Mouse (Mus musculus) layer of hippocampus, postnatal 25 days (tissue): ENCODE results near the gene Cbx2. TPM values are rescaled to one million over a fixed set of nuclear protein-coding genes. Genes with fewer than 3 reads are reported as not detected.
A peak's percentile ranks its signal among the peaks of the same experiment; 100 is the strongest.

Source experiments
- DNase-seq, 2 experiments: peaks; one replicate each; pipeline ENCODE4 v3.0.0; 2022; ENCODE audit warnings: mixed read lengths in 2 of 2, low spot score in 1 of 2; ENCODE audit errors: extremely low spot score in 1 of 2
- total RNA-seq, 2 experiments: library from RNA; stranded (reverse); gene quantifications; 2 replicates each; pipeline ENCODE4 v1.2.3; 2021

Gene Cbx2
- total RNA-seq, 2 experiments from 2014 or later, result 4.0 to 4.4 TPM

DNA sequence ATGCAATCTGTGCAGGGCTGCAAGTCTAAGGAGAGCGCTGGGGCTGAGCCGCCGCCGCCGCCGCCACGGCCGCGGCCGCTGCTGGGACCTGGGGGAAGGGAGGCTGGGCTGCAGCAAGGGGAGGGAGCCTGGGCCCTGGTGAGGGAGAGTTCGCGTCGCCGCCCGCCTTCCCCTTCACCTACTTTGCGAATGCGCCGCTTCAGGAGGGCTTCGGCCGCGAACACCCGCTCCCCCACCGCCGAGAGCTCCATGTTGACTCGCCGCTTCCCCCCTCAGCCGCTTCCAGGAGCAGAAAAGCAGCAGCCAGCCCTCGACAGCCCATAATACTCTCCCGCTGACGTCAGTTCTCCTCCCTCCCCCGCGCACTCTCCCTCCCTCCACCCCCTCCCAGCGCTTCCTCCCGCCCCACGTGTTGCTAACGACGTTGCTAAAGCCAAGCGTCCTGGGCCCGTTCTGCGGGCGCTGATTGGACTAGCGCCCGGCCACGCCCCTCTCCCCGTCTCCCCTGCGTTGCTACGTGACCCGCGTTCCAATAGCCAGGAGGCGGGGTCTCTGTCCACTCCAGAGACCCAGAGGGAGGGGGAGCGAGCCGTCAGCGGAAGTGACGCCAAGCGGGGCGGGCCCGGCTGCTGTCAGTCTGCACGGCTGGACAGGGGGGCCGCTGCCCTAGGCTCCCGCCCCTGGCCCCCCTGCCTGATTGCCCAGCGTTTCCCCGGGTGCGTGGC is 18.0 kb downstream of the Cbx2 start, which contains the start of gene Cbx8:
TSS of gene Cbx8 (minus strand) at position 370 of the 725 bp plus-strand sequence.
- peak; percentile 96 to 97 for DNase-seq

DNA sequence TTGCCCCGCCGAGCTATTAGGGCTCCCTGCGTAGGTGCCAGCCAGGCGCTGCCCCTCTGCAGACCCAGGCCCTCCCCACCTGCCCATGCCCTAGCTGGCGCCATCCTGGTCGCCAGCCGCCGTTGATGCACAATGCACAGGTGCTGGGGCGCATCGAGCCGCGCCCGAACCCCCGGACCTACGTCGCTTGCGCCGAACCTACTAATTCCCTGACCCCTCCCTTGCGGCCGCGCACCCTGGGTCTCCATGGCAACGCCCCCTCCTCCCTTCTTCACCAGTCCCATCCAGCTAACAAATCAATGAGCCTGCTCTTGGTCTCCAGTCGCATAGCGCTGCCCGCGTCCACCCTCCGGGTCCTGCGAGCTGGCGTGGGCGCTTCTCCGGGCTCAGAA is 18.6 kb downstream of the Cbx2 start:
- no peak for DNase-seq

DNA sequence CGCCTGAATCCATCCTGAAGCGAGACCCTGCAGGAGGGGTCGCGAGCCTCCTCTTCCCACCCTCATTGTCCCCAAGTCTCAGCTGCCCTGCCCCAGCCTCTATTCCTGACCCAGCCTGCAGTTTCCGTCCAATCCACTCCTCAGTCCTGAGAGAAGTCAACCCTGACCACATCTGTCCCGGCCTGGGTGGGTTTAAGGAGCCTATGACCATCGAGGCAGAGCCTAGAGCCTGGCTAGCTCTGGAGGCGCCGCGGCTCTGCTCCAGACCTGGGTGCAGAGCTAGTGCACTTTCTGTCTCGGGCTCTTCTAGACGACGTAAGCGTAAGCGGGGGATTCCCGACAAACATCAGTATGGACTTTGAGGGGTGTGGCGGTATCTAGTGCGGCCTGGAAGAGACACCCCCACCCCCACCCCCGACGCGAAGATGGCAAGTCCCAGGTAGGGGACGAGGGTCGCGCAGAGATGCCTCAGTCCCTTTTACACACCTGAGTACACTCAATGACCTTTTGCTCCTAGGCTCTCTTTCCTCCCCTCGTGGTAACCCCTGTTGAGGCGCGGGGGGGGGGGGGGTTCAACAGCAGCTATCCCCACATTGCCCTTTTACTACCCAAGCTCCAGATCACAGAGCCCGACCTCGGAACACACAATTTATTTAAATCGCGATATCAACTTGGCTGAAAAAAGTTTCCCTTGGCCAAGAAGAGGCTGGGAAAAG is 19.1 kb downstream of the Cbx2 start:
- DNase-seq, result no peak

DNA sequence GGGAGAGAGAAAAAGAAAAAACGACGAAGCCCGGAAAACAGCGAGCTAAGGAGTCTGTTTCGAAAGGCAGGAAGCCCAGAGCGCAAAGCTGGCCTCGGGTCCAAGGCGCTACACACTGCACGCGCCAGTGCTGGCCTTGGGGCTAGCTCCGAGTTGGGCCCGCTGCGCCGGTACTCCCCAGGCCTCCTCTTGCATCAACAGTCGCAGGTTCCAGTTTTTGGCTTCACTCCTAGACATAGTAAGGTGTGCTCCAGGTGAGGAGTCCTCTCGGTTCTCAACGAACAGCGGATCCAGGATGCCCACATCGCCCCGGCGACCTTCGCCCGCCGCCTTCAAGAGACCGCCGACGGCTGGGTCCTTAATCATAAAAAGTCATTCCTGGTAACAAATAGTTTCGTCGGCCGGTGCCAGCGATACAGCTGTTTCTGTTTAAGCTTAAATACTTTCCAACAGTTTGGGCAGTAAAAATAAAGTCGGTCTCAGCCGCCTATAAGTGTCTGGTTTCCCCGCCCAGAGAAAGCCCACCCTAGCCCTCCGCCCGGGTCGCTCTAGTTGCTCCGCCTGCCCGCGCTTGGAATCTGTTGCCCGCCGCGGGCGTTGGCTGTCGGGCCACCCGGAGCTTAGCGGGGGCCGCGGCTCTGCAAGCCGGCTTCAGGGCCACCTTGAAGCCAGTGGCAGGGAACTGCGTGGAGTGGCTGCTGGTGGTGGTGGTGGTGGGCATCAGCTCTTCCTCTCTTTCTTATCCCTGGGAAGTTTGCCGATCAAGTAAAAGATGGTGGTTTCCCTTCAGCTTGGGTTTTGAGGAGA is 19.9 kb downstream of the Cbx2 start:
- no peak for DNase-seq

DNA sequence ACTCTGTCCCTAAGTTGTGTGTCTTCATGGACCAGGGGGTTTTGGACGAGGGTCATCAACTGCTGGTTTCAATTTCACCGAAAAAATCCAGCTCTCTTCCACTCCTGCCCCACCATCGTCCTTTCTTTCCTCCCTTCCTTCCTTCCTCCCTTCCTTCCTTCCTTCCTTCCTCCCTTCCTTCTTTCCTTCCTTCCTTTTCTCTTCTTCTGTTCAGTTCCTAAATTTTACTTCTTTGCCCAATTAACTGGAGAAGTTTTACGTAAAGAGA is 20.4 kb downstream of the Cbx2 start:
- no peak for DNase-seq

DNA sequence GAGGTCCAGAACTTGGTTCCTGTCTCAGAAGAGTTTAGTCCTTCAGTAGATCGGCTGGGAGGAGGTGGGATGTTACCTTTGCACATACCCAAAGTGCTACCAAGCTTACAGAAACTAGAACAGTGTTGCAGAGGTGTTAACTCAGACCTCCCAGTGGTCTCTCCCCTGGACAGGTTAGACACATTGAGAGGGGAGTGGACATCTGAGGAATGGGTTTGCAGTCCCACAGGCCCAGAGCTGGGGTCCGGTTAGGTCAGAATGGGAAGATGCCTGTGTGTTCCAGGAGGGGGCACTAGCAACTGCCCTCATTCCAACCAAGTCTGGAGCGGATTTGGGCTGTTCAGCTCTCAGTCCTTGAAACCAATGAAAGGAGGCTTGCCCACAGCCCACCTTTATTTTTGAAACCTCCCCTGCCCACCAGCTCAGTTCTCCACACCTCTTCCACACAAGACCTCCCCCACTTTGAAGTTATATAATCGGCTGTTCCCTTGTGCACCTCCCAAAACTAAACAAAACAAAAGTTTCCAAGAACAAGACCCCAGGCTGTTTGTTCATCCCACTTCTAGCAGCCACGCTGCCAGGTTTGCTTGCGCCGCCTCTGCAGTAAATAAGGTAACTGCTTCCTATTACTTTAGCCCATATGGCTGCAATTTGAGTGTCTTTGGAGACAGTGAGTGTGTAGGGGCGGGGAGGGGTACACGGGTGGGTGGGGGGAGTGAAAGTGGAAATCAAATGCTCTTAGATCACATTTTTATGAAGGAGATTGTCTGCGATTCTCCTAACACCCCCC is 21.2 kb downstream of the Cbx2 start:
- DNase-seq, result no peak

DNA sequence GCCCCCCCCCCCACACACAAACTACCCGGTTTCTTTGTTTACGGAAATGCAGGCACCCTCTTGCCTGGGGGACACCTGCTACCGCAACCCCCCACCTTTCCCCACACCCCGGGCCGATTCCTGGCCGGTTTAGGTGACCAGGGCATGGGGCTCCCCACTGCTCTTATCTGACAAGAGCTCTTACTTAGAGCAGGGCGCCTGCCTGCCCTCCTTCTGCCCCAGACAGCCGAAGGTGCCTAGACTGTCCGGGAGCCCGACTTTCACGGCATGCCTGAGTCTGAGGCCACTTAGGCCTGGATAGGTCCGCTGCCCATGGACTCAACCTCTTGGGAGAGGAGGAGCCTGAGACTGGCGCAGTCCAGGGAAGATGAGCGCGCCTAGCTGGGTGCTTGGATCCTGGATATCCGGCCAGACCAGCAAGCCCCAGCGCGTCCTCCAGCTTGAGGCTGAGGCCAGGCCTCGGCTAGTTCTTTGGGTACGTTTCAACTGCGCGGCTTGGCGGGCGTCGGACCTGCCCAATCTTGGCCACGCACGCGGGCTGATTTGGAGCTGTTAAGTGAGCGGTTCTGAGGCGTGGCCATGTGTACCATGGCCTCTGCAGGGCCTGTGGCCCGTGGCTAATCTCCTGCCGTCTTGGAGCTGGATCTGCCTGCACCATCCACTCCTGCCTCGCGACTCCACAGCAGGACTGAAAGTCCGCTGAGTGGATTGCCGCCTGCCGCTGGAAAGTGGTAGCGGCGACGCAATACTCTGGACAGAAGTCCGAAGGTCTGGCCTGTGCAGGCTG is 22.0 kb downstream of the Cbx2 start:
- DNase-seq, result no peak

DNA sequence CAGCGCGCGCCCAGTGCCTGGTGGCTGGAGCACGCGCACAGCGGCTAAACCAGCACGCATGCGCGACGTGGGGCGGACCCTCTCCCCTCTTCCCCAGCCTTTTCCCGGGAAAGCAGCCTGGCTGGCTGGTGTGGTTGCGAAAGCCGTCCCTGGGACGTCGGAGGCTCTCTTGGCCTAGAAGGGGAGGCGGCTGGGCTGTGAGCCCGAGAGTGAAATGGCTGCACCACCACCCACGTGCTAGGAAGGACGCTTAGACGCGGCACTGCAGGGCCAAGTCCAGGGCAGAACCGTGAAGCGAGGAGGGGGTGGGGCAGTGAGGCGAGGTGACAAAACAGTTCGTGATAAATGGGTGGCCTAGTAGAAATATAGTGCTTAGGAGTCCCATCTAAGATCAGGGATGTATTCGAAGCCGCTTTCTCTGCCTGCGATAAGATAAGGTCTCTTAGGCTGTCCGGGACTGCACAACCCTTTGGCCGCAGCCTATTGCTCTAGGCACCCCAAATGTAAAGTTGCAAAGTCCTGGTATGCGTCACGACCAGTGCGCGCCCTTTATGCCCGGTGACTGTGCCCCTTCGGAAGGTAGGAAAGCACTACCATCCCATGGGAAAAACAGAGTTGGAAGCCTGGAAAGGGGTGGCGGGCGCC is 24.0 kb downstream of the Cbx2 start:
- DNase-seq, result no peak

DNA sequence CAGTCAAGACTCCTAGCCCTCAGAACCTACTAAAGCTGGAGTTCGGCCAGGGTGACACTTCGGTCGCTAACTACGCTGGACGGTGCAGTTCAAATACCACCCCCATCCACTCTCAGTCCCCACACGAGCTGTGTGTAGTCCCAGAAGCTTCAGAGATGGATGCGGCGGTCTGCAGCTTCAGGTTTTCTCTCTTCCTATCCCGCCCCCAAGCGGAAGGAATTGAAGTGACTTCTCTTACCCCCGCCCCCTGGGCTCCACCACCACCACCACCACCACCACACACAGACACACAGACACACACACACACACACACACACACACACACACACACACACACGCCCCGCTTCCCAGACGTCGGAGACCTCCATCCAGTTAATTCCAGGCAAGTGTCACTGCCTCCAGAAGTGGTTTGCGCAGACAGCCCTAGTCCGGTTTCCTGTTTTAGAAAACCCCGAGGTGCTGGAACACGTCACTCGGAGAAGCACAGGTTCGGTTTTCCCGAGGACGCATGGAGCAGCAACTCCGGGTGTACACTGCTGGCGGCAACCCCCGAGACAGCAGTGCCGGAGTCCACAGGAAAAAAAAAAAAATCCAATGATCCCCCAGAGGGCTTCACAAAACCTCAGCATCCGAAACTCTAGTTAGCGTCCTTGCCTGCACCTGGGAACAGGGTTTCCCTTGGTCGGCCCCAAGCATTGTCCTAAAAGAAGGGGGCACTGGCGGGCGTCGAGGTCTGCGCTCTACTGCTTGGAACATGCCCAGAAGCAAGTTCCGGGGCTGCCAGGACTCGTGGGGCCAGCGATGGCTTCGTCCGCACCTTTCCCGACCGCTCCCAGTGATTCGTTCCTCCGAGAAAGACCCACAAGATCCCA is 24.7 kb downstream of the Cbx2 start:
- no peak for DNase-seq

DNA sequence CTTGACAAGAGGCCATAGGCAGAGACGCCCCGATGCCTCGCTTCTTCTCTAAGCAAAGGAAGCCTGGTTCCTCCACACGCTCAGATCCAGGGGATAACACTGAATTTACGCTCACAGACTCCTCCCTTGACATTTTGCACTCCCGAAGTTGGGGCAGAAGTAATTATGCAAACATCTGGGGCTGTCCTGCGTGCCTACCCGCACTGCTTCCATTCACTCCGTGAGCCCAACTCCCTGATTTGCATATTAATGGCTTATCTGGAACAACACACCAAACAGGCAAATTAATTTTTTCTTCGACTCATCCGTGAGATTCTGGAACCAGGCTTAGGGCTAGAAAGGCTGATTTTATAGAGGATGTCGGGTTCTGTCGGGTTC is 25.4 kb downstream of the Cbx2 start:
- DNase-seq, result no peak

DNA sequence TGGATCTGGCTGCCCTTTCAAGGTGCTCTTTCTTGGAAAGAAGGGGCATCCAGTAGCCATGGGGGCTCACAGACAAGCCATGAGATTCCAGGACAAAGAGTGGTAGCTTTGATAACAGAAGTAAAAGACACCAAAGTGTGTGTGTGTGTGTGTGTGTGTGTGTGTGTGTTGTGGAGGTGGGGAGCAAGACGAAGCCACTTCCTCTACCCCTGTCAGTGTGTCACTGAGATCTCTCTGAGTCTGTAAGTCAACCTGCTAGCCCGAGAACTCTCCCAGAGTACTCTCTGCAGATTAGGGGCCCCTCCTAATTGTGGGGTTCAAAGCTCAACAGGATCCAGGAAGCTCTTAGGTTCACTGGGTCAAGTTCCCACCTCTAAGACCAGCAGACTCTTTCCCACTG is 27.6 kb downstream of the Cbx2 start:
- DNase-seq, result no peak

DNA sequence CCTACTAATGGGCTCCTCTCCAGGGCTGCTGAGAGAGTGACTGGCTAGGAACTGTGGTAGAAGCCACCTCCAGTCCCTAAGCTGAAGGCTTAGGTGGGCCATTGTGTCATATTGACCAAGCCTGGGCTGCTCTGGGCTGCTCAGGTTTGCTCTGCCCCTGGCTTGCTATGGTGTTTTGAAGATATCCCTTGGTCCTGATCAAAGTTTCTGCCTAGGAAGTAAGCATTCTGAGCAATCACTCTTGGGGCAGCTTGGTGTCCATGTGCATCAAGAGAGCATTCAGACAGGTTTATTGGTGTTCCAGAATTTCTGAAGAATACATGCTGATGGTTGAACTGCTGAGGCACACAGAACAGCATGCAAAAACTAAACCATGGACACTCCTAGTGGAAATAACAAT is 28.7 kb downstream of the Cbx2 start:
- no peak for DNase-seq

DNA sequence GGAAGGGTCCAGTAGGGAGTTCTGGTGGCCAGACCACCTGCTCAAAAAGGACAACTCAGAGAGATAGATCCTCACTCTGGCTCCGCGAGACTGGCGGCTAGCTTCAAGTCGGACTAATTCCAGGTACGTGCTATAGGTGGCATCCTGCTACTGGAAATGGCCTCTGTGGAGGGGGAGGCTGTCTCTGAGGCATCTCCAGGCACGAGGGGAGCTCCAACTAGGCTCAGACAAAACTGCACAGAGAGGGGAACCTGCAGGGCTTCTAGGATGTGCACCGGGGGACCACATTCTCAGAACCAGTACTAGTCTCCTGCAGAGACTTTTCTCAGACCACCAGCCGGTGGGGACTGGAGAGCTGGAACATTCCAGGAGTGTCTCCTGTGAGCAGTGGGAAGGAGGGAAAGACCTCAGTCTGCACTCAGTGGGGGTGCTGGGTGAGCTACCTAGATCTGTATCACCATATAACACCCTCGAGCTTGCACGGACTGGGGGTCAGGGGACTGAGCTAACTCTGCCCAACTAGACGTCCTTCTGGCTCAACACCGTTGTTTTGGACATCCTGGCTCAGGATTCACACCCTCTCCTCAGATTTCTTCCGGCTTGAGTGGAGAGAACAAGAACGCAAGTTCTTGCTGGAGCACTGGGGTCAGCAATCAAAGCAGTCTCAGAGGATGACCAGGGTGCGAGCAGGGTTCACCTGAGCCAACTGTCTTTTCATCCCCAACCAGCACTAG is 29.3 kb downstream of the Cbx2 start:
- DNase-seq, result peak in 1 of 2 experiments; percentile 19

DNA sequence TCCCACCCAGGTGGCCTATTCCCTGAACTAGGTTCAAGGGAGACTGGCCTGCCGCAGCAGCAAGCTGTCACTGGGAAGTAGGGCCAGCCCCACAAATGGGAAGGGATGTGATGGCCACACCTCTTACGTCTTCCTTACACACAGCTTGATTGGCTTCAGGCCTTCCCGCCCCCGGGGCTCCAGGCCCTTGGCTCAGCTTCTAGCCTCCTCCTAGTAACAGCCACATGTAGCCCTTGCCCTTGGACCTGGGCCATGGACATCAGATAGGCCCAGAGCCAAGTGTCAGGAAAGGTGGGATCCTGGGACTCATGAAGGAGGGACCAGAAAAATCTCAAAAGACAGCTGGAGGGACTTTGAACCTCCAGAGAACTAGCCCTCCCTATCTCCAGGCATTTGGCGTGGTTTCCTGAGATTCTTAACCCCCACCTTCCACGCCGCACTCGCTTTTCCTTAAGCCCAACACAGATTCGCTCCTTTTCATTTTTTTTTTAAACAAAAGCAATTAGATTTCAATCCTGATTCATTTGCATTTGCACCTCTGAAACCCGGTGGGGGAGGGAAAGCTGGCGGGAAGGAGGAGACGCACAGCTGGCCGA is 30.0 kb downstream of the Cbx2 start:
- DNase-seq, result no peak

DNA sequence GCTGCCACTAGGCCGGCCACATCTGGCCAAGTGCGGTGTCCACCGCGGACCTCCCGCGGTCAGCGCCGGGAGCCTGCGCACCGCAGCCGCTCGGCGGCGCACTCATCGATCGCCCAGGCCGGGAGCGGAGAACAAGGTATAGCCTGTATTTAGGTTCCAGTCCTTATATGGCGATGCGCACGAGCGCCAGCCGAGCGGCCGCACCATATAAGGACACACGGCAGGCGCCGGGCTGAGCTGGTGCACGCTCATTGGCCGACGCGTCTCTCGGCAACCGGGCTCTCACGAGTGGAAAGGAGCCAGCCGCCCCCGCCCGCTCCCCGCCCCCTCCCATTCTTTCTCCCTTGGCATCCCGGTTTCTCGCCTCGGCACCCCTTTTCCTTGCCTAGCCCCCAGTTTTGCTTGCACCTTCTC is 30.5 kb downstream of the Cbx2 start:
- peak; percentile 68 to 70 for DNase-seq

DNA sequence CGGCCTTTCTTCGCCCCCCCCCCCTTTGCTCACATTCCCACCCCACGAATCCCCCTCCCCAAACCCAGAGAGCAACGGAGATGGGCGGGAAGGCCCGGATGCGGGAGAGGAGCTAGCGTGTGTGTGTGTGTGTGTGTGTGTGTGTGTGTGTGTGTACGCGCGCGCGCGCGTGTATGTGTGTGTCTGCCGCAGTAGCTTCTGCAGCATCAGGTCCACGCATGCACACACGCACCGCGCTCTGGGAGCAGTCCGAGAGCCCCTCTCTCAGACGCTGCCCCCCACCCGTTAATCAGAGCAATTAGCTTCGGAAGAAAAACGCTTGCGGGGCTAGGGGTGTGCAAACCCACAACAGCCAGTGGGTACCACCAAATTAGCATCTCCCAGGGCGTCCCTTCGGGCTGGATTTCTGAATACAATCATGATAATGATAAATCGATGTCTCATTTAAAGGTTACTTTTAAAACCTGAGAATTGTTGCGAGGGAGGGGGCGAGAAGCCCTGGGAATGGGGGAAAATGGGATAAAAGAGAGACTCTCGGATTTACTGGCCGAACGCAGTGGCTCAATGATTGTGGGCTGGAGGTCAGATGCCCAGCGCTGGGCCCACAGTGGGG is 31.1 kb downstream of the Cbx2 start:
- DNase-seq, result peak in 1 of 2 experiments; percentile 51
